Mouse (Mus musculus): ENCODE results near the gene Olfr707. TPM values are rescaled to one million over a fixed set of nuclear protein-coding genes. Genes with fewer than 3 reads are reported as not detected.

Olfr707 gene
- not detected for polyA plus RNA-seq (2014; fragmentation: Illumina TruSeq; extraction: RNeasy Lipid Tissue Mini Kit (QIAGEN cat#74804); ENCODE audit: low read depth, low replicate concordance)

DNA sequence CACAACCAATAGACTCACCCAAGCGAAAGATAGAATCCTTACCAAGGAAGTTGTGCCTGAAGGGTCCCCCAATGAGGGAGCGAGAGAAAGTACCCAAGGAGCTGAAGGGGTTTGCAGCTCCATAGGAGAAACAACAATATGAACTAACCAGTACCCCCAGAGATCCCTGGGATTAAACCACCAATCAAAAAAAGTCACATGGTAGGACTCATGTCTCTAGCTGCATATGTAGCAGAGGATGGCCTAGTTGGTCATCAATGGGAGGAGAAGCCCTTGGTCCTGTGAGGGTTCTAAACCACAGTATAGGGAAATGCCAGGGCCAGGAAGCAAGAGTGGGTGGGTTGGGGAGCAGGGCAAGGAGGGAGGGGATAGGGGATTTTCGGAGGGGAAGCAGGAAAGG, at the start of gene Olfr707:
Gene Olfr707, minus strand, starts transcription at position 101 of the 400 bp plus-strand sequence.

DNA sequence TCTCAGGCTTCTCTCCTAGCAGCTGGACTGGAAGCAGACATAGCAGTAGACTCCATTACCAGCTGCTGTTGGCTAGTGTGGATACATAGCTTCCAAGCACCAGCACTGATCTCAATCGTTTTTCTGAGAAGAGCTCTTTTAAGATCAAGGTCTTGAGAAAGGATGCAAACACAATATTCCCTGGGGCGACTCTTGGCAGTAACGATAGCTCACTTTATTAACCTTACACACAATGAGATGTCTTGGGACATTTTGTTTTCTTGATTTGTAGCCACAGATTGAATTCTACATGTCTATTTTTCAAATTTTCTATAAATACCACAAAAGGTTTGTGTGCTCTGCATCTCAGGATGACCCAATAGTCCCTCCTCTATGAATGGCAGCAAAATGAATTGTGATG, 47.2 kb upstream of the Olfr707 start, which contains the start of gene Olfr710:
Gene Olfr710, minus strand, starts transcription at position 101 of the 400 bp plus-strand sequence.

DNA sequence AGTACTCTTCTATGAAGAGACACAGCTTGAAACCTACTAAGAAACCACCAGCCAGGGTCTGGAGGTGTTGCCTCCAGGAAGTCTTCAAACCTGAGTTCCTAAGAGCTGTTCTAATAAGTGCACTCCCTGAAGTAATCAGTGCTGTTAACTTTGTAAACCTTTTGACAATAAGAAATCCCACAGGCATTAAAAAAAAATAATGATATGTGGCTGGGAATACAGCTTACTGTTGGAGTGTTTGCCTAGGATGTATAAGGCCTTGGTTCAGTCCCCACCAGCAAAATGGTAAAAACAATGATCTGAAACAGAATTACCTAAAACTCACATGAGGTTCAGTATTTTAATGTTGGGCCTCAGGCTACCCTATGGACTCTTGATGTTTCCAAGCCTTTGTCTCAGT, 31.1 kb upstream of the Olfr707 start, which contains the start of gene Olfr709-ps1:
Gene Olfr709-ps1, minus strand, starts transcription at position 101 of the 400 bp plus-strand sequence.

DNA sequence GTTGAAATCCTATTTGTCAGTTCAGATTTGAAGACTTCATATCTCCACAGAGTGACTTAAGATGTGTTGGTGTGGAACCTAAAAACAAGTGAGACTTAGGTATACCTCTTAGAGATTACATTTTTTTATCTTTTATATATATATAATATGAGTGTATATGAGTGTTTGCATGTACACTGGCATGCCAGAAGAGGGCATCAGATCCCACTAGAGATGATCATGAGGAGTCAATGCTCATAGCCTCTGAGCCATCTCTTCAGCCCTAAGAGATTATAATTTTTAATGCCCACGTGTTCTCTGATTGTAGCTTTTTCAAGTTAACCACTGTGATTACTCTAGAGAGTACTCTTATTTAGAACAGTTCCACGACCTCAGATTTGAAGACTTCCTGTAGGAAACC, 6.6 kb upstream of the Olfr707 start, which contains the start of gene Olfr1532-ps1:
Gene Olfr1532-ps1, plus strand, starts transcription at position 326 of the 400 bp plus-strand sequence.

DNA sequence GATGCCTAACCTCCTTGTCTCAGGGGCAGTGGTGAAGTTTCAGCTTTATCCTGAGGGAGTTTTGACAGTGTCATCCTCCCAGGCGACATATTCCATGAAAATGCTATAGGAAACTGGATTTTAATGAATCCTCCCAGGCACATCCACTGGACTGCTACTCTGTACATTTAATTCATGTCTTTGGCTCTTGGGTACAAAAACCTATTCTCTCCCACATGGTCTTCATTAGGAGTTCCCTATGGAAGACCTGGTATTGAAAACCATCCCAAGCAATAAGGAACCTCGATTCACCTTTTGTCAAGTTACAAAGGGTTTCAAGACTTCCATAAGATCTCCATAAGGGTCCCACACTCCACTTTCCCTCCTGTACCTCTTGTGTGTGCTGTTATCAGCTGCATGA, 13.0 kb downstream of the Olfr707 start, which contains the start of gene Olfr706:
Gene Olfr706, minus strand, starts transcription at position 101 of the 400 bp plus-strand sequence.

DNA sequence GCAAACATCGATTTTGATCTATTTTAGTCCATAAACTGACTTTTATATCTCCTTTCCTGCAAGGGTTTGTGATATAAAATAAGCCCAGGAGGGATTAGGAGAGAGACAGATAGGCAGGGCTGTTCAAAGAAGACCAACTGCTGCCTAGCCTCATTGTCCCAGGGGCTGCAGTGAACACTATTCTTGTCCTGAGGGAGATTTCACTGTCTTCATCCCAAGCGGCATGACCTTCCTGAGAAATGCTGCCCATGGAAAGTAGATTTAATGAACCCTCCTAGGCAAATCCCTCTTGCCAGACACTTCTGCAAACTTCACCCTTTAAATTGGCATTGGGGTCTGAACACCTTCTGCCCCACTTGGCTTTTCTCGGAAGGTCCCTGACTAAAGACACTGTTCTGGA, 24.2 kb downstream of the Olfr707 start, which contains the start of gene Olfr705:
Gene Olfr705, minus strand, starts transcription at position 101 of the 400 bp plus-strand sequence.

DNA sequence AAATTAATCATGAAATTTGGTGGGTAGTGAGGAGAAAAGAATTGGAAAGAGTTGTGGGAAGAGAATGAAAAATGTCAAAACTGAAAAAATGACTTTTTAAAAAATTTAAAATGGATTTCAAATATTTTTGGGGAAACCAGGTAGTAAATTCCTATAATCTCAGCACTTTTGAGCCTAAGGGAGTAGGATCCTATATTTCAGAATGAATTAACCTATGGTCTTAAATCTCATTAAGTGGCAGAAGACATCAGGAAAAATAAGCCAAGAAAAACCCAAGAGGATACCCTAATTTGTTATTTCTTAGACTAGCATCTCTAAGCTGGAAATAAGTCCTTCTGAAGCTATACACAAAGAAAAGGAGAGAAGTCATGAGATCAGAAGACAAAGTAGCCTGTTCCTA, 38.2 kb downstream of the Olfr707 start, which contains the start of gene Olfr704:
Gene Olfr704, plus strand, starts transcription at position 301 of the 400 bp plus-strand sequence.

DNA sequence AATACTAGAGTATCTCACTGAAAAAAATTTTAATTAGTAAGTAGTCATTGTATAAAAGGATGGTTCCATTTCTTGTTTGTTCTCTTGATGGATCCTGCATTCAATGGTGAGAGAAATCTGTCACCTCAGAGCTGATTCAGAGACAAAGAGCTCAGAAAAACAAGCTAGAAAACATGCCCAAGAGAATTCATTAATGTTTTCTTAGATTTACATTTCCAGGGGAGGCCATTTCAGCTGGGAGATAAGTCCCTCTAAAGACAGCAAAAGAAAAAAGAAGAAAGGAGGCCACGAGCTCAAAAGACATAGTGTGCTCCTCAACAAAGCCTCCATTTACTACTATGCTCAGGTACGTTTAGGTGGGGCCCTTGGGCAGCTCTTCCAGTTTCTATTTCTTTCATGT, 58.0 kb downstream of the Olfr707 start, which contains the start of gene Olfr703:
Gene Olfr703, plus strand, starts transcription at position 301 of the 400 bp plus-strand sequence.

Other genes starting within 250 kb of the Olfr707 start
- gene Olfr693, start 220.7 kb downstream of the Olfr707 start, polyA plus RNA-seq (2014; fragmentation: Illumina TruSeq; extraction: RNeasy Lipid Tissue Mini Kit (QIAGEN cat#74804); ENCODE audit: low read depth, low replicate concordance) = not detected
- not detected for gene Olfr694, start 209.4 kb downstream of the Olfr707 start, polyA plus RNA-seq (2014; fragmentation: Illumina TruSeq; extraction: RNeasy Lipid Tissue Mini Kit (QIAGEN cat#74804); ENCODE audit: low read depth, low replicate concordance)
- gene Olfr695, start 184.8 kb downstream of the Olfr707 start, polyA plus RNA-seq (2014; fragmentation: Illumina TruSeq; extraction: RNeasy Lipid Tissue Mini Kit (QIAGEN cat#74804); ENCODE audit: low read depth, low replicate concordance) = not detected
- 2.3 TPM for gene Olfr697, start 158.8 kb downstream of the Olfr707 start, polyA plus RNA-seq (2014; fragmentation: Illumina TruSeq; extraction: RNeasy Lipid Tissue Mini Kit (QIAGEN cat#74804); ENCODE audit: low read depth, low replicate concordance)
- gene Olfr698, start 145.8 kb downstream of the Olfr707 start, polyA plus RNA-seq (2014; fragmentation: Illumina TruSeq; extraction: RNeasy Lipid Tissue Mini Kit (QIAGEN cat#74804); ENCODE audit: low read depth, low replicate concordance) = not detected
- gene Olfr699, start 108.0 kb downstream of the Olfr707 start, polyA plus RNA-seq (2014; fragmentation: Illumina TruSeq; extraction: RNeasy Lipid Tissue Mini Kit (QIAGEN cat#74804); ENCODE audit: low read depth, low replicate concordance) = 0.18 TPM
- gene Olfr700, start 92.4 kb downstream of the Olfr707 start, polyA plus RNA-seq (2014; fragmentation: Illumina TruSeq; extraction: RNeasy Lipid Tissue Mini Kit (QIAGEN cat#74804); ENCODE audit: low read depth, low replicate concordance) = 0.81 TPM
- gene Olfr701, start 87.1 kb downstream of the Olfr707 start, polyA plus RNA-seq (2014; fragmentation: Illumina TruSeq; extraction: RNeasy Lipid Tissue Mini Kit (QIAGEN cat#74804); ENCODE audit: low read depth, low replicate concordance) = 19.2 TPM
- not detected for gene Olfr702, start 67.3 kb downstream of the Olfr707 start, polyA plus RNA-seq (2014; fragmentation: Illumina TruSeq; extraction: RNeasy Lipid Tissue Mini Kit (QIAGEN cat#74804); ENCODE audit: low read depth, low replicate concordance)
- gene Olfr703, start 57.9 kb downstream of the Olfr707 start, polyA plus RNA-seq (2014; fragmentation: Illumina TruSeq; extraction: RNeasy Lipid Tissue Mini Kit (QIAGEN cat#74804); ENCODE audit: low read depth, low replicate concordance) = 1.0 TPM
- not detected for gene Olfr704, start 38.1 kb downstream of the Olfr707 start, polyA plus RNA-seq (2014; fragmentation: Illumina TruSeq; extraction: RNeasy Lipid Tissue Mini Kit (QIAGEN cat#74804); ENCODE audit: low read depth, low replicate concordance)
- not detected for gene Olfr705, start 24.4 kb downstream of the Olfr707 start, polyA plus RNA-seq (2014; fragmentation: Illumina TruSeq; extraction: RNeasy Lipid Tissue Mini Kit (QIAGEN cat#74804); ENCODE audit: low read depth, low replicate concordance)
- gene Olfr706, start 13.1 kb downstream of the Olfr707 start, polyA plus RNA-seq (2014; fragmentation: Illumina TruSeq; extraction: RNeasy Lipid Tissue Mini Kit (QIAGEN cat#74804); ENCODE audit: low read depth, low replicate concordance) = not detected
- not detected for gene Olfr1532-ps1, start 6.8 kb upstream of the Olfr707 start, polyA plus RNA-seq (2014; fragmentation: Illumina TruSeq; extraction: RNeasy Lipid Tissue Mini Kit (QIAGEN cat#74804); ENCODE audit: low read depth, low replicate concordance)
- not detected for gene Olfr709-ps1, start 31.0 kb upstream of the Olfr707 start, polyA plus RNA-seq (2014; fragmentation: Illumina TruSeq; extraction: RNeasy Lipid Tissue Mini Kit (QIAGEN cat#74804); ENCODE audit: low read depth, low replicate concordance)
- gene Olfr710, start 47.1 kb upstream of the Olfr707 start, polyA plus RNA-seq (2014; fragmentation: Illumina TruSeq; extraction: RNeasy Lipid Tissue Mini Kit (QIAGEN cat#74804); ENCODE audit: low read depth, low replicate concordance) = not detected
- 0.07 TPM for gene Olfr6, start 62.7 kb upstream of the Olfr707 start, polyA plus RNA-seq (2014; fragmentation: Illumina TruSeq; extraction: RNeasy Lipid Tissue Mini Kit (QIAGEN cat#74804); ENCODE audit: low read depth, low replicate concordance)
- gene Olfr711, start 74.2 kb upstream of the Olfr707 start, polyA plus RNA-seq (2014; fragmentation: Illumina TruSeq; extraction: RNeasy Lipid Tissue Mini Kit (QIAGEN cat#74804); ENCODE audit: low read depth, low replicate concordance) = not detected
- gene Olfr2, start 104.8 kb upstream of the Olfr707 start, polyA plus RNA-seq (2014; fragmentation: Illumina TruSeq; extraction: RNeasy Lipid Tissue Mini Kit (QIAGEN cat#74804); ENCODE audit: low read depth, low replicate concordance) = not detected
- not detected for gene Olfr713, start 129.9 kb upstream of the Olfr707 start, polyA plus RNA-seq (2014; fragmentation: Illumina TruSeq; extraction: RNeasy Lipid Tissue Mini Kit (QIAGEN cat#74804); ENCODE audit: low read depth, low replicate concordance)
- gene Olfr714, start 169.7 kb upstream of the Olfr707 start, polyA plus RNA-seq (2014; fragmentation: Illumina TruSeq; extraction: RNeasy Lipid Tissue Mini Kit (QIAGEN cat#74804); ENCODE audit: low read depth, low replicate concordance) = not detected
- gene Olfr17, start 192.0 kb upstream of the Olfr707 start, polyA plus RNA-seq (2014; fragmentation: Illumina TruSeq; extraction: RNeasy Lipid Tissue Mini Kit (QIAGEN cat#74804); ENCODE audit: low read depth, low replicate concordance) = not detected
- gene Olfr715b, start 209.1 kb upstream of the Olfr707 start, polyA plus RNA-seq (2014; fragmentation: Illumina TruSeq; extraction: RNeasy Lipid Tissue Mini Kit (QIAGEN cat#74804); ENCODE audit: low read depth, low replicate concordance) = 0.04 TPM
- gene Olfr715, start 229.8 kb upstream of the Olfr707 start, polyA plus RNA-seq (2014; fragmentation: Illumina TruSeq; extraction: RNeasy Lipid Tissue Mini Kit (QIAGEN cat#74804); ENCODE audit: low read depth, low replicate concordance) = not detected
- gene Olfr716, start 237.1 kb upstream of the Olfr707 start, polyA plus RNA-seq (2014; fragmentation: Illumina TruSeq; extraction: RNeasy Lipid Tissue Mini Kit (QIAGEN cat#74804); ENCODE audit: low read depth, low replicate concordance) = 0.07 TPM